Mouse (Mus musculus): ENCODE measurements around the gene Ece1.

The Ece1 gene

GRCm38 (mm10) chr4:137862019-137862418 lies at the start of gene Ece1:
TSS of gene Ece1 (plus strand) at chr4:137862237.
- peak; percentile 94 for DNase-seq

GRCm38 (mm10) chr4:137812946-137813708 lies 48.9 kb upstream of the Ece1 start:
- DNase-seq = no peak

- no peak for DNase-seq
Measured at GRCm38 (mm10) chr4:137814140-137814539, 47.9 kb upstream of the Ece1 start.

DNA sequence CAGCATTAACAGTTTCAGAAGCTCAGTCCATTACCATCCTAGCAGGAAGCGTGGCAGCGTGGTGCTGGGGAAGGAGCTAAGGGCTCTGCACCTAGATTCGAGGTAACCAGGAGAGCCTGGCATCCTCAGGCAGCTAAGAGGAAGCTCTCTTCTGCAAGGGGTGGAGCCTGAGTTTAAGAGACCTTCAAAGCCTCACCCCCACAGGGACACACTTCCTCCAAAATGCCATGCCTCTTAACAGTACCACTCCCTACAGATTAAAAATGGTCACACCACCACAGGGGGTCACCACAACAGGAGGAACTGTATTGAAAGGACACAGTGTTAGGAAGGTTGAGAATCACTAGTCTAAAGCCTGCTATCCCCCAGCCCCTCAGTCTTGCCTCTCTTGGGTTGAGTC lies 46.6 kb upstream of the Ece1 start:
- no peak for DNase-seq

- DNase-seq = no peak
Measured at GRCm38 (mm10) chr4:137816216-137816615, 45.8 kb upstream of the Ece1 start.

- DNase-seq = no peak
Measured at GRCm38 (mm10) chr4:137818341-137818740, 43.7 kb upstream of the Ece1 start.

GRCm38 (mm10) chr4:137819487-137819886 lies 42.5 kb upstream of the Ece1 start:
- DNase-seq = no peak

DNA sequence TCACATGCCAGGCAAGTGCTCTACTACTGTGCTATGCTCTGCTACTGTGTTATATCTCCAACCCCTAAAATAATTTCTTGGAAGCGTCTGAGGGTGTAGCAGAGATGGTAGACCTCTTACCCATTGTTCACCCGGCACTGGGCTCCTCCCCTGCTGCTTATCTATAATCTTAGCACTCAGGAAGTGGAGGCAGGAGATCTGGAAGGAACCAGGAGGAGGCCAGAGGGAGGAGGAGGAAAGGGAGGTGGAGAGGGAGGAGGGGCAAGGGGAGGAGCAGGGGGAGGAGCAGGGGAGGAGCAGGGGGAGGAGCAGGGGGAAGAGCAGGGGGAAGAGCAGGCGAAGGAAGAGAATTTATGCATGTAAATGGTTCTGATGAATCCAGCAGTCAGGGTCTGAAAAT lies 41.3 kb upstream of the Ece1 start:
- no peak for DNase-seq

DNA sequence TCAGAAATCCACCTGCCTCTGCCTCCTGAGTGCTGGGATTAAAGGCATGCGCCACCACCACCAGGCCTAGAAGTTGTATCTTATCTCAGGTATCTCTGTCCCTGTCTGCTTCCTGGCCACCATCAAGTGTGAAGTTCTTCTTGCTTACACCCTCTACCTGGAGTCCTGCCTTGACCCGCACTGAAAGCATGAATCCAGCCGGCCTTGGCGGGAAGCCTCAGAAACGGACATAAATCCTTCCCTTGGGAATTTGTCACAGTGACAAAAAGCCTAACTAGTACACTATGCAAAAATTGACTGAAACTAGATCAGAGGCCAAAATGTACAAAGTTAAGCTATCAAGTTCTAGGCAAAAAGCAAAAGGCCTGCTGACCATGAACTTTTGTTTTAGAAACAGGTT lies 39.5 kb upstream of the Ece1 start:
- no peak for DNase-seq

- no peak for DNase-seq
Measured at GRCm38 (mm10) chr4:137823542-137823941, 38.5 kb upstream of the Ece1 start.

- peak; percentile 51 for DNase-seq
Measured at GRCm38 (mm10) chr4:137824881-137825280, 37.2 kb upstream of the Ece1 start.

GRCm38 (mm10) chr4:137830380-137830779 lies 31.7 kb upstream of the Ece1 start:
- DNase-seq = no peak

GRCm38 (mm10) chr4:137831598-137831997 lies 30.4 kb upstream of the Ece1 start:
- DNase-seq = no peak

- DNase-seq = peak; percentile 93
Measured at GRCm38 (mm10) chr4:137835624-137836337, 26.3 kb upstream of the Ece1 start.

- DNase-seq = no peak
Measured at GRCm38 (mm10) chr4:137836741-137837140, 25.3 kb upstream of the Ece1 start.

- DNase-seq = peak; percentile 92
Measured at GRCm38 (mm10) chr4:137837792-137838191, 24.2 kb upstream of the Ece1 start.

DNA sequence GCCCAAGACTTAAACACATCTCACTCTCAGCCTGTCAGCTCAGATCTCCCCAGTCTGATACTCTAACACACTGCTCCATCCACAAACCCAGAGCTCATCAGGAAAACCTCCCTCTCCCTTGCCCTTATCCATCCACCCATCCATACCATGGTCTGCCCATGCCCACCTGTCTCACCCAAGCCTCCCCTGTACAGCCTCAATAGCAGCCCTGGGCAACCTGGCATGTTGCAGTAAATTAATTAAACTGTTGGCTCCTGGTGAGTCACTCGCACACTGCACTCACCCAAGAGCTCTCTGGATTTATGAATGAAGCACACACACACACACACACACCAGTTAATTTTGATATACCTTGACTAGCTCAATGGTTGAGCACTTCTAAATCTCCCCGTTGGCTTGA lies 23.2 kb upstream of the Ece1 start:
- DNase-seq = no peak

- no peak for DNase-seq
Measured at GRCm38 (mm10) chr4:137839452-137839851, 22.6 kb upstream of the Ece1 start.

DNA sequence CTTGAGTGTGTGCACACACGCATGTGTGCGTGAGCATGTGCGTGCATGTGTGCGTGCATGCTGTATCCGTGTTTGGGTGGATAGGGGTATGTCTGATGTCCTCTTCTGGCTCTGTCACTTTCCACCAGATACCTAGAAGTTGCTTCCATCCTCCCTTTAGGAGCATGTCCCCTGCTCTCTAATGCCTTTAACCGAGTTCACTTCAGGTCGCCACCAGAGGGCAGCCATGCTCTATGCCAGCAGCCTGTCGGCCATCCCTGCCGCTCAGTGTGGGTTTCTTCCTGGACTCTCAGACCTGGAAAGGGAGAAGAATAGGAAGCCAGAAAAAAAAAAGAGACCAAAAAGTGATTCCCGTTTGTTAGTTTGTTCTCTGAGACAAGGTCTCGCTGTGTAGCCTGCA lies 17.4 kb upstream of the Ece1 start:
- DNase-seq = peak; percentile 69

- DNase-seq = peak; percentile 69
Measured at GRCm38 (mm10) chr4:137847651-137848050, 14.4 kb upstream of the Ece1 start.

DNA sequence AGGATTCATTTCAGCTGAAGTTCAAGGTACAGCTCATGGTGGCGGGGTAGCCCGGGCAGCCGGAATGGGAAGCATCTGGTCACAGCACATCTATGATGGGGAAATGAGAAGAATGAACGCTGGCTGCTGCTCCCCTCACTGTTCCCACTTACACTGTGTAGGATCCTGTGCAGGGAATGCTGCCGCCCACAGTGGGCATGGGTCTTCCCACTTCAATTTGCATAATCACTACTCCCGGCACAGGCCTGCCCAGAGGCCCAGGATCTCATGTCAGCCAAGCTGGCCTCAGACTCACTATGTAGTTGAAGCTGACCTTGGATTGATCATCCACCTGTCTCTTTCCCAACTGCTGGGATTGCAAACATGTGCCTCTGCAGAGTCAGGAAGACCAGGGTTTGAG lies 11.9 kb upstream of the Ece1 start:
- no peak for DNase-seq

- peak; percentile 77 for DNase-seq
Measured at GRCm38 (mm10) chr4:137851484-137851883, 10.6 kb upstream of the Ece1 start.

- no peak for DNase-seq
Measured at GRCm38 (mm10) chr4:137853822-137854221, 8.2 kb upstream of the Ece1 start.

DNA sequence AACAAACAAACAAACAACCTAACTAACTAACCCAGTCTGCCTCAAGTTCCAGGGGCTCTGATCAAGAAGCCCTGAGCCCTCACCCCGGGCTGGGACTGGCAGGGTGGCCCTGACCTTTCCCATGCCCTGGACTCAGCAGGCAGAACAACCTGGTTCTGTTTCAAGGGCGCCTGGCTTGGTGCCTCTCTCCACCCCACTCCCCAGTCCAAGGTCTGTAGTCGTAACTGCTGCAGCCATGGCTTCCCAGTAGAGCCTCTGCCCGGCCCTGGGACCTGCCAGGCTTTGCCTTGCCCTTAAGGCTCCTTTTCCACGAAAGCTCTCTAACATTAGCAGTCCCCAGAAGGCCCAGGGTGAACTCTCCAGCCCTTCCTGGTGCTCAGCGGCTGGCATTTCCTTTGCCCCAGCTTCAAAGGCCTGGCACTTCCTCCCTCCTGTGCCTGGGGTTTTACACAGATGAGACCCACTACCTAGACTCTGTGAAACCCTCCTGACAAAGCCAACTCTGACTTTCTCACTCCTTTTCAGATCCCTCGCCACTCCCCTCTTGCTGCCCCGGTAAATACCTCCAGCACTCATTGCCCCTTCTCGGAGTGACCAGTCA lies 6.2 kb upstream of the Ece1 start:
- DNase-seq = peak; percentile 89

Measured in kidney, adult 9 months (tissue).